Mouse (Mus musculus): Measurements from ENCODE around the gene Gm20388. TPM values are rescaled to one million over a fixed set of nuclear protein-coding genes. Genes with fewer than 3 reads are reported as not detected.

Gene Gm20388
- polyA plus RNA-seq, 2 experiments, result 8.5 TPM; not detected in 1

GRCm38 (mm10) chr8:120454404-120454803, 543.8 kb downstream of the Gm20388 start:
- DNase-seq (ENCODE audit: low read depth in 3 of 3, low spot score in 3 of 3), result no peak
- H3K4me1 ChIP-seq (replicated peaks; ENCODE audit: control insufficient read depth in 2 of 2, insufficient read depth in 2 of 2, low read length in 1 of 2), result peaks cover 39 to 49% of the 10 kb centered on the region in 2 experiments
- TF ChIP-seq CTCF (IDR thresholded peaks at IDR 0.05; ENCODE audit: low read depth) (no peak), EP300 (IDR thresholded peaks at IDR 0.05; ENCODE audit: low read depth) (0 out of 2 replicates have a peak, but pooled peaks have one; percentile 15)
- H3K4me2 ChIP-seq (ENCODE audit: low read depth), result peak overlapping the region; percentile 4
- no peaks in the 10 kb centered on the region for H3K9me3 ChIP-seq (ENCODE audit: control insufficient read depth, low read length)
- 53% methylated on average over 6 of the region's 6 CpGs for WGBS (ENCODE audit: insufficient replicate concordance)
- no peaks in the 10 kb centered on the region; the same call in 1 of the 2 replicates for H3K27me3 ChIP-seq (ENCODE audit: control insufficient read depth, insufficient read depth, low read length)
- H3K4me3 ChIP-seq (ENCODE audit: insufficient read depth in 1 of 2, low read depth in 2 of 2, low read length in 2 of 2), result no peak overlapping the region
- H3K36me3 ChIP-seq (replicated peaks; ENCODE audit: control insufficient read depth, insufficient read depth, low read depth), result no peaks in the 10 kb centered on the region
- peak overlapping the region; percentile 41 for H3K9ac ChIP-seq (replicated peaks)
- H3K27ac ChIP-seq, result peak overlapping the region; percentile 24
- ATAC-seq (ENCODE audit: insufficient read depth), result peak; percentile 30; the same call in 1 of the 2 replicates

- Histone ChIP-seq H3K27ac (no peak overlapping the region), H3K36me3 (replicated peaks; ENCODE audit: control insufficient read depth, insufficient read depth, low read depth) (no peaks in the 10 kb centered on the region), H3K4me1 (replicated peaks; ENCODE audit: control insufficient read depth in 2 of 2, insufficient read depth in 2 of 2, low read length in 1 of 2) (peaks cover 28 to 33% of the 10 kb centered on the region in 2 experiments), H3K4me3 (ENCODE audit: insufficient read depth in 1 of 2, low read depth in 2 of 2, low read length in 2 of 2) (no peak overlapping the region), H3K4me2 (ENCODE audit: low read depth) (no peak overlapping the region), H3K27me3 (ENCODE audit: control insufficient read depth, insufficient read depth, low read length) (no peaks in the 10 kb centered on the region; the same call in 1 of the 2 replicates), H3K9ac (replicated peaks) (no peak overlapping the region), H3K9me3 (ENCODE audit: control insufficient read depth, low read length) (no peaks in the 10 kb centered on the region)
- no peak for DNase-seq (ENCODE audit: low read depth in 3 of 3, low spot score in 3 of 3)
- ATAC-seq (ENCODE audit: insufficient read depth), result no peak
- 69% methylated on average over 6 of the region's 6 CpGs for WGBS (ENCODE audit: insufficient replicate concordance)
- no peak for TF ChIP-seq EP300 (IDR thresholded peaks at IDR 0.05; ENCODE audit: low read depth)
- TF ChIP-seq CTCF (IDR thresholded peaks at IDR 0.05; ENCODE audit: low read depth), result no peak
Observed at GRCm38 (mm10) chr8:120460375-120460774, 549.7 kb downstream of the Gm20388 start.

- H3K4me1 ChIP-seq (replicated peaks; ENCODE audit: control insufficient read depth in 2 of 2, insufficient read depth in 2 of 2, low read length in 1 of 2), result peaks cover 10 to 16% of the 10 kb centered on the region in 2 experiments; a peak in 3 of 4 replicates
- no peak overlapping the region for H3K27ac ChIP-seq
- 12% methylated on average over 15 of the region's 15 CpGs for WGBS (ENCODE audit: insufficient replicate concordance)
Observed at GRCm38 (mm10) chr8:120462119-120462551, 551.5 kb downstream of the Gm20388 start.

GRCm38 (mm10) chr8:120462611-120463010, 552.0 kb downstream of the Gm20388 start:
- 71% methylated on average over 6 of the region's 6 CpGs for WGBS (ENCODE audit: insufficient replicate concordance)
- Histone ChIP-seq H3K4me3 (ENCODE audit: insufficient read depth in 1 of 2, low read depth in 2 of 2, low read length in 2 of 2) (no peak overlapping the region), H3K36me3 (replicated peaks; ENCODE audit: control insufficient read depth, insufficient read depth, low read depth) (no peaks in the 10 kb centered on the region), H3K9me3 (ENCODE audit: control insufficient read depth, low read length) (no peaks in the 10 kb centered on the region), H3K27me3 (ENCODE audit: control insufficient read depth, insufficient read depth, low read length) (peaks cover 3% of the 10 kb centered on the region), H3K4me1 (replicated peaks; ENCODE audit: control insufficient read depth in 2 of 2, insufficient read depth in 2 of 2, low read length in 1 of 2) (peaks cover 10 to 14% of the 10 kb centered on the region in 2 experiments; a peak in 3 of 4 replicates), H3K4me2 (ENCODE audit: low read depth) (no peak overlapping the region), H3K27ac (no peak overlapping the region), H3K9ac (replicated peaks) (no peak overlapping the region)
- ATAC-seq (ENCODE audit: insufficient read depth) (no peak), DNase-seq (ENCODE audit: low read depth in 3 of 3, low spot score in 3 of 3) (no peak)
- TF ChIP-seq CTCF (IDR thresholded peaks at IDR 0.05; ENCODE audit: low read depth) (no peak), EP300 (IDR thresholded peaks at IDR 0.05; ENCODE audit: low read depth) (no peak)

More at GRCm38 (mm10) chr8:120462119-120462551, 551.5 kb downstream of the Gm20388 start:
- no peaks in the 10 kb centered on the region for H3K9me3 ChIP-seq (ENCODE audit: control insufficient read depth, low read length)
- H3K4me3 ChIP-seq (ENCODE audit: insufficient read depth in 1 of 2, low read depth in 2 of 2, low read length in 2 of 2), result no peak overlapping the region
- DNase-seq (ENCODE audit: low read depth in 3 of 3, low spot score in 3 of 3) (no peak), ATAC-seq (ENCODE audit: insufficient read depth) (peak; percentile 50)
- no peaks in the 10 kb centered on the region for H3K36me3 ChIP-seq (replicated peaks; ENCODE audit: control insufficient read depth, insufficient read depth, low read depth)
- no peak for TF ChIP-seq CTCF (IDR thresholded peaks at IDR 0.05; ENCODE audit: low read depth)
- TF ChIP-seq EP300 (IDR thresholded peaks at IDR 0.05; ENCODE audit: low read depth), result 0 out of 2 replicates have a peak, but pooled peaks have one; percentile 16
- H3K27me3 ChIP-seq (ENCODE audit: control insufficient read depth, insufficient read depth, low read length), result peaks cover 3% of the 10 kb centered on the region
- no peak overlapping the region for H3K9ac ChIP-seq (replicated peaks)
- peak overlapping the region; percentile 38 for H3K4me2 ChIP-seq (ENCODE audit: low read depth)

GRCm38 (mm10) chr8:120463918-120464584, 553.4 kb downstream of the Gm20388 start:
- WGBS (ENCODE audit: insufficient replicate concordance), result 78% methylated on average over 6 of the region's 9 CpGs
- no peak overlapping the region for H3K9ac ChIP-seq (replicated peaks)
- DNase-seq (ENCODE audit: low read depth in 3 of 3, low spot score in 3 of 3) (no peak), ATAC-seq (ENCODE audit: insufficient read depth) (no peak)
- no peaks in the 10 kb centered on the region for H3K9me3 ChIP-seq (ENCODE audit: control insufficient read depth, low read length)
- H3K4me1 ChIP-seq (replicated peaks; ENCODE audit: control insufficient read depth in 2 of 2, insufficient read depth in 2 of 2, low read length in 1 of 2), result peaks cover 10 to 12% of the 10 kb centered on the region in 2 experiments; a peak in 3 of 4 replicates
- TF ChIP-seq EP300 (IDR thresholded peaks at IDR 0.05; ENCODE audit: low read depth) (no peak), CTCF (IDR thresholded peaks at IDR 0.05; ENCODE audit: low read depth) (no peak)
- no peak overlapping the region for H3K4me3 ChIP-seq (ENCODE audit: insufficient read depth in 1 of 2, low read depth in 2 of 2, low read length in 2 of 2)
- peaks cover 3% of the 10 kb centered on the region for H3K27me3 ChIP-seq (ENCODE audit: control insufficient read depth, insufficient read depth, low read length)
- H3K4me2 ChIP-seq (ENCODE audit: low read depth), result no peak overlapping the region
- no peak overlapping the region for H3K27ac ChIP-seq
- no peaks in the 10 kb centered on the region for H3K36me3 ChIP-seq (replicated peaks; ENCODE audit: control insufficient read depth, insufficient read depth, low read depth)

Data from liver, embryonic 14.5 days (tissue).